Mouse (Mus musculus) midbrain, embryonic 10.5 days (tissue): ENCODE measurements around the gene Mafb. TPM values are rescaled to one million over a fixed set of nuclear protein-coding genes. Genes with fewer than 3 reads are reported as not detected.
A peak's percentile ranks its signal among the peaks of the same experiment; 100 is the strongest.

Source experiments
- DNase-seq: peaks from one replicate; pipeline ENCODE4 v3.0.0-alpha.2; 2017; ENCODE audit warnings: low spot score
- H3K27ac ChIP-seq: fragments of 300-500 bp; sonication (generic); replicated peaks from 2 replicates; pipeline ENCODE4 v1.5.1; 2016; ENCODE audit warnings: mild to moderate bottlenecking
- H3K27me3 ChIP-seq: fragments of 300-500 bp; sonication (generic); 2 replicates; pipeline ENCODE4 v1.6.1; 2016; ENCODE audit warnings: low read depth, mild to moderate bottlenecking; ENCODE audit not compliant: poor library complexity, severe bottlenecking
- H3K36me3 ChIP-seq: fragments of 300-500 bp; sonication (generic); 2 replicates; pipeline ENCODE4 v1.6.1; 2016; ENCODE audit warnings: mild to moderate bottlenecking, moderate library complexity
- H3K4me1 ChIP-seq: fragments of 300-500 bp; sonication (generic); 2 replicates; pipeline ENCODE4 v1.6.1; 2016
- H3K4me3 ChIP-seq: fragments of 300-500 bp; sonication (generic); 2 replicates; pipeline ENCODE4 v1.5.1; 2016; ENCODE audit warnings: mild to moderate bottlenecking, moderate library complexity
- H3K9me3 ChIP-seq: fragments of 300-500 bp; sonication (generic); replicated peaks from 2 replicates; pipeline ENCODE4 v1.6.1; 2016; ENCODE audit warnings: mild to moderate bottlenecking
- WGBS: fragments of 180-500 bp; shearing (Covaris S2); methylation state at CpG from one replicate; pipeline ENCODE4 v1.1.7; 2016; 5-methylcytosine and 5-hydroxymethylcytosine counted together
- polyA plus RNA-seq: library from polyadenylated mRNA; unstranded; fragments of >200 nt; fragmentation: Nextera tagmentation; extraction: Ambion mirVana; gene quantifications from 2 replicates; pipeline ENCODE4 v1.2.1, GENCODE M21; 2016

The Mafb gene
- polyA plus RNA-seq, 1 experiment from 2014 or later, result 3.3 TPM

DNA sequence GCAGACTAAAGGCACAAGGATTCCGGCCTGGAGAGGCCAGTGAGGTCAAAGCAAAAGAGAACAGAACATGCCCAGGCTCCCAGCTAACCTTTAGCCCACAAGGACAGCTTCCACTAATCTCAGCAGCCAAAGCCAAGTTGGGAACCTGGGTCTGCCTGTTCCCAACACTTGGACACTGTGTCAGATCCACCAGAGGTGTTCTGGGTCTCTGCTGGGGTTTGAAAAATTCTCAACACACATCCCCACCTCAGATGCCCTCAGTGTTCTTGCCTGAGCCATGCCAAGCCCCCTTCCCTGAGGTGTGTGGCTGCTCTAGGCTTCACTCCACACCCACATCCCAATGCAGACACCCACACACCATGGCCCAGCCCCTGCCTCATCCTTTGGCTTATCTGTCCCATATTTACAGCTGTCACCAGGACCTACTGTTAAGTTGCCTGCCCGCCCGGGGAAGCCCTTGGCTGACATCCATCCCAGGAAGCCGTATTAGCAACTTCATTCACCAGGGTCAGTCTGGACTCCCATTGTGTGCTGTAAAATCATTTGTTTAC lies 32.7 kb downstream of the Mafb start, which contains the start of gene Gm826:
Gene Gm826 (minus strand): TSS at position 52 of the 551 bp plus-strand sequence.
- WGBS, result 72% methylated on average over 4 of the region's 4 CpGs
- no peaks in the 10 kb centered on the region for H3K27me3 ChIP-seq
- peaks cover 2% of the 10 kb centered on the region for H3K4me1 ChIP-seq
- H3K36me3 ChIP-seq, result no peaks in the 10 kb centered on the region
- H3K9me3 ChIP-seq, result no peaks in the 10 kb centered on the region
- H3K27ac ChIP-seq, result no peak within 1 kb of the TSS
- no peak for DNase-seq
- H3K4me3 ChIP-seq, result no peak within 1 kb of the TSS

DNA sequence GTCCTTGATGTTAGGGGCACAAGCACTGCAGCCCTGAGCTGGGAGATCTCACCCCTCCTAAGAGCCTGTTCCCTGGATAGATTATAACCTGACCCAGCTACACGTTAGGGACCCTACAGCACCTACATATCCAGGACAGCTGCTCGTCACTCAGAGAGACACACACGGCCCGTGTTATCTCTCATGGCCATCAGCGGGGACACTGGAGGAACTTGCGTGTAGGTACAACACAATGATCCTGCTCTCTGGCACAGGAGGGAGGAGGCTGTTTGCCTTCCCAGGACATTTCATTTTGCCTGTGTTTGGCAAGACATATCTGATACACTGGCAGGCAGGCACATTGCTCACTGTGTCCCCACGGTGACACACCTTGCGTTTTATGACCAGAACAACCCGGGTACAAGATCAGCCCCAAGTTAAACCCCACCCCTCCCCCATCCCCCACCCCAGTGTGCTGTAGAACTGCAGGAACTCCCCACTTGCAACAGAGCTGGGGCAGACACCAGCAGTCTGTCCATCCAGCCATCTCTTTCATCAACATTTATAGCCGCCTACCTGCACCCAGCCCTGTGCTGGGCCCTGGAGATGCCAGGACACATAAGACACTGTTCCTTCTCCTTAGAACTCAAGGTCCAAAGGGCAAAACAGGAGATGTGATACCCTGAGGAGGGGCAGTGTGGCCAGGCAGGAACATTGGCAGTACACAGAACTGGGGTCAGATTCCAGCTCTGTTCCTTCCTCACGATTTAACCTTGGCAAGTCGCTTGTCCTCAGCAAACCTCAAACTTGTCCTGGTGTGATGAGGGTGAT lies 34.1 kb downstream of the Mafb start:
- no peaks in the 10 kb centered on the region for H3K36me3 ChIP-seq
- H3K27ac ChIP-seq, result no peak overlapping the region
- no peaks in the 10 kb centered on the region for H3K27me3 ChIP-seq
- H3K4me1 ChIP-seq, result peaks cover 7% of the 10 kb centered on the region
- WGBS, result 90% methylated on average over 12 of the region's 12 CpGs
- no peak overlapping the region for H3K4me3 ChIP-seq
- no peak for DNase-seq
- no peaks in the 10 kb centered on the region for H3K9me3 ChIP-seq

DNA sequence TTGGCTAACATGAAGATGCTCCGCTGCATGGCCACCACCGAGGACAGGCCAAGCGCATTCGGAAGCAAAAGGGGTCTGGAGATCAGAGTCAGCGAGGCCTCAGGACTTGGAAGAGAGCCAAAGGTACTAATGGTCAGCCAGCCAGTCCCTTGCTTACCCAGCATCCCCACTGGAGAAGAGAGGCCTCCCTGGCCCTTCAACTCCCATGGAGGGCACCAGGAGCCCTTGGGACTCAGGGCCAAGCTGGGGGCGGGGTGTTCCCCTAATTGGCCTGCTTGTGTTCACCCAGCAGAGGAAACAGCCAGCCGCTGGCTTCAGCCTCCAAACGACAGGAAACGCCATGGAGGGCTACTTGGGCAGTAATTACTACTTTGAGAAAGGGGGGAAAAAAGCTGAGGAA lies 38.0 kb downstream of the Mafb start:
- DNase-seq, result no peak
- Histone ChIP-seq H3K27ac (peak overlapping the region; percentile 55; the same call in 1 of the 2 replicates), H3K9me3 (no peaks in the 10 kb centered on the region), H3K4me1 (peaks cover 12% of the 10 kb centered on the region), H3K36me3 (no peaks in the 10 kb centered on the region), H3K27me3 (no peaks in the 10 kb centered on the region), H3K4me3 (no peak overlapping the region)
- WGBS, result 74% methylated on average over 9 of the region's 9 CpGs

DNA sequence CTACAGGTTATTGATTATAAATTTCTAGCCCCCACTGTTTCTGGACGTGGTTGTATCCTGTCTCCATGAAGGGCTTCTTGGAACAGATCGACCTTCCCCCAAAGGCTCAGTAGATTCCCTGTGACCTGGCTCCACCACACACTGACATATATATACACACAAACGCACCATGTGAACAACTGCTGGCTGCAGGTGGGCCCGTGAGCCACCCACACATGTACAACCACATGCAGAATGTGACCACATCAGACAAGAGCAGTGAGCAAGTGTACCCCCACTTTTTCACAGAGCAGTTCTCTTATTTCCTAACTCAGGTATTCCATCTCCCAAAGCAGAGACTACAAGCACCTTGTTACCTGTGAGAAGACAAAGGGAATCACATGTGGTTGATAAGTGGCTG lies 39.1 kb downstream of the Mafb start:
- no peak overlapping the region for H3K27ac ChIP-seq
- WGBS, result 83% methylated on average over 4 of the region's 4 CpGs

DNA sequence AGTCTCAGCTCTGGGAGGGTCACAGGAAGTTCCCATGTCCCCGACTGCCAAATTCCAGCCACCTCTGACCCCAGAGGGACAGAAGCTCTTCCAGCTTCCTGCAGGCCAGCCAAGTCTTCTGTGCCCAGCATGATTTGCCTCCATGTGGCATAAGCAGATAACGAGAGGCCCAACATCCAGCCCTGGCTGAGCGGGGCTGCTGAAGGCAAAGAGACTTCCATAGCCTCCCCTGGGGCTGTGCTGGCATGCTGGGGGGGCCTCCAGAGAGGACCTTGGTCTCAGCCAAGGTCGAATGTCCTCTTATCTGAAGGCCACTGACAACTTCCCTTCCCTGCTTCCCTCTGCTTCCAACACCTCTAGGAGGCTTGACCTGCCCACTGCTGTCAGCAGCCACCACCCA lies 39.7 kb downstream of the Mafb start:
- H3K27ac ChIP-seq, result no peak overlapping the region
- 60% methylated on average over 4 of the region's 4 CpGs for WGBS
- peaks cover 12% of the 10 kb centered on the region for H3K4me1 ChIP-seq

More for the DNA sequence above, 39.1 kb downstream of the Mafb start:
- no peaks in the 10 kb centered on the region for H3K9me3 ChIP-seq
- no peak overlapping the region for H3K4me3 ChIP-seq
- no peaks in the 10 kb centered on the region for H3K36me3 ChIP-seq
- DNase-seq, result no peak
- H3K27me3 ChIP-seq, result no peaks in the 10 kb centered on the region
- peaks cover 12% of the 10 kb centered on the region for H3K4me1 ChIP-seq

DNA sequence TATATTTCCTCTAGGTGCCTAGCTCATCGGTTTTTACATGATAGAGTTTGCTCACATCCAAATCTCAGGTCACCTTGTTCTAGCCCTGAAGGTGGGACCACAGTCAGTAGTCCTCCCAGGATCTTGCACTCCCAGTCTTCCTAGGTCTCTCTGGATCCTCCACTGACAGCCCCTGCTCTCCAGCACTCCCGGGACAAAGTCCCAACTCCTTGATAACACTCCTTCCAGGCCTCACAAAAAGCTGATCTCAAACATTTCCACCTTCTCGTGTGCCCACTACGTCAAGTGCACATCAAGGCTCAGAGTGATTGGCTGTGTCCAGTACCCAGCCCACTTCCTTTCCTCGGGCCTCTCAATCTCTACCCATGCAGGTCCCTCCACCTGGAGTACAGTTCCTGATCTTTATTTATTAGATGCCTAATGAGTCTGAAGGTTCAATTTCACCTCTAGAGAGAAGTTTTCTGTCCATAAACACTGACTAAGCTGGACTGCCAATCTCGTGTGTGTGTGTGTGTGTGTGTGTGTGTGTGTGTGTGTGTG lies 41.7 kb downstream of the Mafb start:
- H3K36me3 ChIP-seq, result no peaks in the 10 kb centered on the region
- no peaks in the 10 kb centered on the region for H3K27me3 ChIP-seq
- 88% methylated on average over 6 of the region's 6 CpGs for WGBS
- H3K4me1 ChIP-seq, result peaks cover 12% of the 10 kb centered on the region
- no peak overlapping the region for H3K27ac ChIP-seq
- H3K4me3 ChIP-seq, result no peak overlapping the region
- no peaks in the 10 kb centered on the region for H3K9me3 ChIP-seq
- DNase-seq, result no peak

More for the DNA sequence above, 39.7 kb downstream of the Mafb start:
- no peaks in the 10 kb centered on the region for H3K36me3 ChIP-seq
- no peak for DNase-seq
- H3K4me3 ChIP-seq, result no peak overlapping the region
- no peaks in the 10 kb centered on the region for H3K27me3 ChIP-seq
- H3K9me3 ChIP-seq, result no peaks in the 10 kb centered on the region

DNA sequence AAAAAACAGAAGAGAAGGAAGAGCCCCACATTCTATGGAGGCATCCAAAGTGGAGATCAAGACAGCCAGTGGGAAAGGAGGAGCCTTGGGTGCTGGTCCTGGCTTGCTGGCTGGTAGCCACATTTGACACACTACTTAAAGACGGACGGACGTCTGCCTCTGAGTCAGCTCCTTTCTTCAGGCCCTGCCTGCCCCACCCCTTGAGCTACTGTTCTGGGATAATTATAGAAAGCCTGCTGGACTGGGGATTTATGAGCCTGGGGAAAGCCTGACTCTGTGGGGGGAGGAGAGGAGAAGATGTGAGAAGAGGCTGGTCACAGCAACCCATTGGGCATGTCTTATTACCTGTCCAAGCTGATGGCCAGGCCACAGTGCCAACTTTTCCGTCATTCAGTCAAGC lies 45.0 kb downstream of the Mafb start:
- no peak for DNase-seq
- WGBS, result 69% methylated on average over 4 of the region's 4 CpGs
- Histone ChIP-seq H3K4me1 (no peaks in the 10 kb centered on the region), H3K9me3 (no peaks in the 10 kb centered on the region), H3K4me3 (no peak overlapping the region), H3K27ac (no peak overlapping the region), H3K36me3 (no peaks in the 10 kb centered on the region), H3K27me3 (no peaks in the 10 kb centered on the region)

DNA sequence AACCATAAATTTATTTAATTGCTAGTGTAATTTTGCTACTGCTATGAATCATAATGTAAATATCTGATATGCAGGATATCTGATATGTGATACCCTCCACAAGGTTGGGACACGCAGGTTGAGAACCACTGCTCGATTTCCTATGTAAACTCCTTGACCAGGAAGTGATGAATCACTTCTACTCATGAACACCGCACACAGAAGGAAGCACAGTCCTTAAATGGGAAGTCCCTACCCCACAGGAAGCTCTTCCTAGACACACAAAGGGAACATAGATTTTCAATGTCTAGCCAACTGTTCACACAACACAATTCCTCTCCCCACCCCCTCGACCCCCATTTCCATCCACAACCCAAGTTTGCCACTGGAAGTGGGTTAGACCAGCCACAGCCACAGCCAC lies 48.6 kb downstream of the Mafb start:
- Histone ChIP-seq H3K4me1 (no peaks in the 10 kb centered on the region), H3K27ac (no peak overlapping the region), H3K36me3 (no peaks in the 10 kb centered on the region), H3K4me3 (no peak overlapping the region), H3K27me3 (no peaks in the 10 kb centered on the region), H3K9me3 (no peaks in the 10 kb centered on the region)
- 82% methylated on average over 4 of the region's 4 CpGs for WGBS
- DNase-seq, result no peak

Other genes starting within 250 kb of the Mafb start
- 0.35 TPM in 1 of 2 replicates, not detected in the other for gene Gm826, start 32.9 kb downstream of the Mafb start, polyA plus RNA-seq